Mouse (Mus musculus): ENCODE measurements at regions not wholly inside any gene's neighbourhood (a gene's known extent, or its start where the extent isn't known, plus 50 kb on each side); places are given as distances from the start of the nearest gene placed in this dataset.
A peak's percentile ranks its signal among the peaks of the same experiment; 100 is the strongest.

- Histone ChIP-seq H3K27me3 (no peaks in the 10 kb centered on the region), H3K4me1 (replicated peaks) (peaks cover 17% of the 10 kb centered on the region), H3K36me3 (no peaks in the 10 kb centered on the region), H3K27ac (replicated peaks) (no peak overlapping the region), H3K4me2 (no peak overlapping the region), H3K9ac (no peak overlapping the region), H3K9me3 (no peaks in the 10 kb centered on the region), H3K4me3 (no peak overlapping the region)
- no peak for ATAC-seq (ENCODE audit: low read depth)
- WGBS, result 72% methylated on average over 1 of the region's 1 CpGs
Measured at GRCm38 (mm10) chr14:104824224-104824623, 301.8 kb upstream of the Rnf219 start.

- no peak overlapping the region for H3K27ac ChIP-seq (replicated peaks)
- H3K4me3 ChIP-seq, result no peak overlapping the region
- no peaks in the 10 kb centered on the region for H3K27me3 ChIP-seq
- no peak overlapping the region for H3K4me2 ChIP-seq
- peaks cover 11% of the 10 kb centered on the region; the same call in 1 of the 2 replicates for H3K4me1 ChIP-seq (replicated peaks)
- no peaks in the 10 kb centered on the region for H3K9me3 ChIP-seq
- peak; percentile 54 for ATAC-seq (ENCODE audit: low read depth)
- H3K36me3 ChIP-seq, result no peaks in the 10 kb centered on the region
- WGBS, result 39% methylated on average over 11 of the region's 11 CpGs
- H3K9ac ChIP-seq, result no peak overlapping the region
Measured at GRCm38 (mm10) chr14:104821903-104822573, 299.6 kb upstream of the Rnf219 start.

- Histone ChIP-seq H3K4me3 (no peak overlapping the region), H3K4me2 (no peak overlapping the region), H3K27me3 (0 out of 2 replicates have a peak, but pooled peaks cover 11% of the 10 kb centered on the region), H3K36me3 (no peaks in the 10 kb centered on the region), H3K9ac (no peak overlapping the region), H3K27ac (replicated peaks) (no peak overlapping the region), H3K4me1 (replicated peaks) (peaks cover 11% of the 10 kb centered on the region), H3K9me3 (no peaks in the 10 kb centered on the region)
- WGBS, result 60% methylated on average over 4 of the region's 4 CpGs
- no peak for ATAC-seq (ENCODE audit: low read depth)
Measured at GRCm38 (mm10) chr14:104819106-104819505, 296.7 kb upstream of the Rnf219 start.

- H3K27me3 ChIP-seq, result 0 out of 2 replicates have a peak, but pooled peaks cover 11% of the 10 kb centered on the region
- H3K4me1 ChIP-seq (replicated peaks), result peaks cover 4% of the 10 kb centered on the region
- whole genome bisulfite sequencing, result 29% methylated on average over 10 of the region's 10 CpGs
- H3K9me3 ChIP-seq, result no peaks in the 10 kb centered on the region
- no peak overlapping the region for H3K9ac ChIP-seq
- no peak overlapping the region for H3K4me2 ChIP-seq
- H3K27ac ChIP-seq (replicated peaks), result no peak overlapping the region
- H3K36me3 ChIP-seq, result no peaks in the 10 kb centered on the region
- ATAC-seq (ENCODE audit: low read depth), result peak; percentile 63; the same call in 1 of the 2 replicates
- H3K4me3 ChIP-seq, result no peak overlapping the region
Measured at GRCm38 (mm10) chr14:104813977-104814584, 291.6 kb upstream of the Rnf219 start.

- no peak overlapping the region for H3K9ac ChIP-seq
- H3K27me3 ChIP-seq, result 0 out of 2 replicates have a peak, but pooled peaks cover 11% of the 10 kb centered on the region
- H3K4me2 ChIP-seq, result no peak overlapping the region
- 58% methylated on average over 4 of the region's 4 CpGs for WGBS
- H3K9me3 ChIP-seq, result no peaks in the 10 kb centered on the region
- no peak overlapping the region for H3K4me3 ChIP-seq
- H3K27ac ChIP-seq (replicated peaks), result no peak overlapping the region
- peaks cover 2% of the 10 kb centered on the region for H3K4me1 ChIP-seq (replicated peaks)
- H3K36me3 ChIP-seq, result no peaks in the 10 kb centered on the region
- no peak for ATAC-seq (ENCODE audit: low read depth)
Measured at GRCm38 (mm10) chr14:104812006-104812405, 289.6 kb upstream of the Rnf219 start.

- Histone ChIP-seq H3K4me3 (no peak overlapping the region), H3K4me1 (replicated peaks) (no peaks in the 10 kb centered on the region), H3K27me3 (no peaks in the 10 kb centered on the region), H3K9ac (no peak overlapping the region), H3K9me3 (no peaks in the 10 kb centered on the region), H3K36me3 (no peaks in the 10 kb centered on the region), H3K27ac (replicated peaks) (no peak overlapping the region), H3K4me2 (no peak overlapping the region)
- no peak for ATAC-seq (ENCODE audit: low read depth)
- WGBS, result 90% methylated on average over 10 of the region's 10 CpGs
Measured at GRCm38 (mm10) chr14:104805332-104805731, 282.9 kb upstream of the Rnf219 start.

- Histone ChIP-seq H3K9me3 (no peaks in the 10 kb centered on the region), H3K4me1 (replicated peaks) (0 out of 2 replicates have a peak, but pooled peaks cover 9% of the 10 kb centered on the region), H3K27me3 (no peaks in the 10 kb centered on the region), H3K4me3 (no peak overlapping the region), H3K36me3 (no peaks in the 10 kb centered on the region), H3K4me2 (no peak overlapping the region), H3K9ac (no peak overlapping the region), H3K27ac (replicated peaks) (no peak overlapping the region)
- WGBS, result 60% methylated on average over 17 of the region's 17 CpGs
- ATAC-seq (ENCODE audit: low read depth), result no peak; the same call in 1 of the 2 replicates
Measured at GRCm38 (mm10) chr14:104796348-104796965, 274.0 kb upstream of the Rnf219 start.

GRCm38 (mm10) chr14:104789346-104789745 lies 266.9 kb upstream of the Rnf219 start:
- no peaks in the 10 kb centered on the region for H3K27me3 ChIP-seq
- no peak overlapping the region for H3K4me2 ChIP-seq
- H3K36me3 ChIP-seq, result no peaks in the 10 kb centered on the region
- no peaks in the 10 kb centered on the region for H3K9me3 ChIP-seq
- H3K4me1 ChIP-seq (replicated peaks), result no peaks in the 10 kb centered on the region
- H3K9ac ChIP-seq, result no peak overlapping the region
- H3K4me3 ChIP-seq, result no peak overlapping the region
- no peak for ATAC-seq (ENCODE audit: low read depth)
- H3K27ac ChIP-seq (replicated peaks), result no peak overlapping the region
- WGBS, result 39% methylated on average over 3 of the region's 3 CpGs

- Histone ChIP-seq H3K4me2 (no peak overlapping the region), H3K4me3 (no peak overlapping the region), H3K27ac (replicated peaks) (no peak overlapping the region), H3K9me3 (no peaks in the 10 kb centered on the region), H3K36me3 (no peaks in the 10 kb centered on the region), H3K27me3 (no peaks in the 10 kb centered on the region), H3K9ac (no peak overlapping the region), H3K4me1 (replicated peaks) (no peaks in the 10 kb centered on the region)
- no peak for ATAC-seq (ENCODE audit: low read depth)
- 80% methylated on average over 12 of the region's 12 CpGs for WGBS
Measured at GRCm38 (mm10) chr14:104785066-104785465, 262.6 kb upstream of the Rnf219 start.

GRCm38 (mm10) chr14:104769938-104770337 lies 247.5 kb upstream of the Rnf219 start:
- Histone ChIP-seq H3K4me3 (no peak overlapping the region), H3K9me3 (no peaks in the 10 kb centered on the region), H3K4me2 (no peak overlapping the region), H3K9ac (no peak overlapping the region), H3K4me1 (replicated peaks) (no peaks in the 10 kb centered on the region), H3K27ac (replicated peaks) (no peak overlapping the region), H3K27me3 (no peaks in the 10 kb centered on the region), H3K36me3 (no peaks in the 10 kb centered on the region)
- WGBS, result 58% methylated on average over 4 of the region's 4 CpGs
- ATAC-seq (ENCODE audit: low read depth), result no peak

- no peaks in the 10 kb centered on the region for H3K36me3 ChIP-seq
- no peak overlapping the region for H3K4me3 ChIP-seq
- H3K4me1 ChIP-seq (replicated peaks), result peaks cover 15% of the 10 kb centered on the region; the same call in 1 of the 2 replicates
- no peak overlapping the region for H3K4me2 ChIP-seq
- no peak for ATAC-seq (ENCODE audit: low read depth)
- H3K27ac ChIP-seq (replicated peaks), result no peak overlapping the region
- 21% methylated on average over 3 of the region's 3 CpGs for WGBS
- H3K9ac ChIP-seq, result no peak overlapping the region
- no peaks in the 10 kb centered on the region for H3K27me3 ChIP-seq
- H3K9me3 ChIP-seq, result no peaks in the 10 kb centered on the region
Measured at GRCm38 (mm10) chr14:104734213-104734612, 211.8 kb upstream of the Rnf219 start.

GRCm38 (mm10) chr14:104732036-104732435 lies 209.6 kb upstream of the Rnf219 start:
- H3K9ac ChIP-seq, result no peak overlapping the region

More at GRCm38 (mm10) chr14:104732036-104732435, 209.6 kb upstream of the Rnf219 start:
- H3K36me3 ChIP-seq, result no peaks in the 10 kb centered on the region
- ATAC-seq (ENCODE audit: low read depth), result 0 out of 2 replicates have a peak, but pooled peaks have one; percentile 43
- no peaks in the 10 kb centered on the region for H3K27me3 ChIP-seq
- 9% methylated on average over 1 of the region's 1 CpGs for WGBS
- no peak overlapping the region for H3K4me3 ChIP-seq
- no peak overlapping the region for H3K4me2 ChIP-seq
- no peak overlapping the region; the same call in 1 of the 2 replicates for H3K27ac ChIP-seq (replicated peaks)
- peaks cover 15% of the 10 kb centered on the region; the same call in 1 of the 2 replicates for H3K4me1 ChIP-seq (replicated peaks)
- no peaks in the 10 kb centered on the region for H3K9me3 ChIP-seq

All from neural tube, embryonic 13.5 days (tissue).